Mouse (Mus musculus) kidney, adult 11 months (tissue): ENCODE measurements around the gene Eml4.

Experiments
- DNase-seq: peaks from one replicate; pipeline ENCODE4 v3.0.0; 2022

Eml4 gene

GRCm38 (mm10) chr17:83387161-83387560, 36.4 kb downstream of the Eml4 start:
- DNase-seq, result no peak

GRCm38 (mm10) chr17:83394013-83394412, 43.3 kb downstream of the Eml4 start:
- no peak for DNase-seq

- peak; percentile 36 for DNase-seq
Observed at GRCm38 (mm10) chr17:83397571-83398100, 46.9 kb downstream of the Eml4 start.

- no peak for DNase-seq
Observed at GRCm38 (mm10) chr17:83398756-83399155, 48.0 kb downstream of the Eml4 start.

GRCm38 (mm10) chr17:83430607-83431006, 79.9 kb downstream of the Eml4 start:
- DNase-seq, result no peak

GRCm38 (mm10) chr17:83443406-83443805, 92.7 kb downstream of the Eml4 start:
- no peak for DNase-seq

- no peak for DNase-seq
Observed at GRCm38 (mm10) chr17:83449583-83449982, 98.9 kb downstream of the Eml4 start.

GRCm38 (mm10) chr17:83451367-83451766, 100.6 kb downstream of the Eml4 start:
- no peak for DNase-seq

- DNase-seq, result no peak
Observed at GRCm38 (mm10) chr17:83451796-83452195, 101.1 kb downstream of the Eml4 start.

GRCm38 (mm10) chr17:83452451-83452850, 101.7 kb downstream of the Eml4 start:
- no peak for DNase-seq

- no peak for DNase-seq
Observed at GRCm38 (mm10) chr17:83453587-83453986, 102.9 kb downstream of the Eml4 start.

GRCm38 (mm10) chr17:83457271-83457670, 106.5 kb downstream of the Eml4 start:
- DNase-seq, result no peak

GRCm38 (mm10) chr17:83465969-83466368, 115.2 kb downstream of the Eml4 start:
- no peak for DNase-seq

GRCm38 (mm10) chr17:83466697-83467251, 116.0 kb downstream of the Eml4 start:
- no peak for DNase-seq

GRCm38 (mm10) chr17:83469586-83469985, 118.9 kb downstream of the Eml4 start:
- DNase-seq, result no peak

GRCm38 (mm10) chr17:83477089-83477488, 126.4 kb downstream of the Eml4 start:
- DNase-seq, result no peak

- DNase-seq, result peak; percentile 8
Observed at GRCm38 (mm10) chr17:83481551-83481950, 130.8 kb downstream of the Eml4 start.

GRCm38 (mm10) chr17:83482817-83483536, 132.2 kb downstream of the Eml4 start:
- DNase-seq, result peak; percentile 19

- no peak for DNase-seq
Observed at GRCm38 (mm10) chr17:83483784-83484183, 133.1 kb downstream of the Eml4 start.

GRCm38 (mm10) chr17:83487762-83488161, 137.0 kb downstream of the Eml4 start:
- no peak for DNase-seq

- DNase-seq, result no peak
Observed at GRCm38 (mm10) chr17:83498889-83499288, 148.2 kb downstream of the Eml4 start.

GRCm38 (mm10) chr17:83499692-83500091, 149.0 kb downstream of the Eml4 start:
- no peak for DNase-seq

- DNase-seq, result no peak
Observed at GRCm38 (mm10) chr17:83503693-83504092, 153.0 kb downstream of the Eml4 start.

GRCm38 (mm10) chr17:83512130-83512529, 161.4 kb downstream of the Eml4 start:
- DNase-seq, result no peak
